In the genomic region with DNA sequence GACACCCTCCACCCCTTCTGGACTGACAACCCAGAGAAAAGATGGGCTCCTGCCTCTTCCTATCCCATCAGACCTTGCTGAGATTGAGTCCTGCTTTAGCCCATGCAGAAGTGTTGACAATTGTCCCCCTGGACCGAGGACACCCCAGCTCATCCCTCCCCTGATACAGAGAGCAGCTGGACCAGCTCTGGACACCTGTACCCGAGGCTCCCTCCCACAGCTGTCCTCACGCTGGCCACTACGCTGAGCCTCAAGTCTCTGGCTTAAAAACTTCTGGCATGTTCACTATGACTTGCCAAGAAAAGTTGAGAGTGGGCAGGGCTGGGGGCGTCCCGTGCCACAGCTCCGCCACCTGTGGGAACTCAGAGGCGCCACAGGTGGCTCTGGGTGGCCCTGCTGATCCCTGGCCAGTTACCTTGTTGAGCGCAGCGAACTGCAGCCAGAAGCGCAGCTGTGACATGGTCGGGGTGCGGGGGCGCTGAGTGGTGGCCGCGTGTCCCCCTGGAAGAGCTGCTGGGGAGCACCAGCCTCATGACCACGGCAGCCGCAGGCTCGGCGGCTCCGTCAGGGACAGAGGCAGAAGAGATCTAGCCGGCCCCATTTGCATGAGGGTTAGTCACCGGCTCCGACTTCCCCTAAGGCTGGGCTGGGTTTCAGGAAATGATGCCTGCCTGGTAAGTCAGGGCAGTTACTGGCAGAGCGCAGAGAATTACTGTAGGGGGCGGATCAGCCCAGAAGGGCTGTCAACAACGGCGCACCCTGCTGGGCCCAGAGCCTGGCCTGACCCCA, we compare ENCODE assay signal across 8 mouse cellular contexts. TPM values are rescaled to one million over a fixed set of nuclear protein-coding genes. Genes with fewer than 3 reads are reported as not detected.
DNase-seq lines count a peak whose midpoint lies in the region; ATAC-seq lines count a peak whose summit lies in the region.

No protein-coding gene starts in this region.

- H3K36me3 ChIP-seq in embryonic facial prominence, embryonic 13.5 days: peaks cover 37% of the 10 kb centered on the region

- H3K9ac ChIP-seq in embryonic facial prominence, embryonic 13.5 days: peak overlapping the region; percentile 33

- 16% methylated on average over 28 of the region's 28 CpGs for WGBS in embryonic facial prominence, embryonic 13.5 days
- 5% methylated on average over 28 of the region's 28 CpGs for WGBS in large intestine, adult 2 months

- intact Hi-C loops in heart, postnatal 10 days (cut with DNase I): loop anchor here (5.0 kb wide), 1 partner anchor 37 kb away; no protein-coding TSS in a partner anchor

- no peaks in the 10 kb centered on the region for H3K27me3 ChIP-seq in embryonic facial prominence, embryonic 13.5 days

- peaks cover 42% of the 10 kb centered on the region for H3K4me1 ChIP-seq in embryonic facial prominence, embryonic 13.5 days

- no peaks in the 10 kb centered on the region for H3K9me3 ChIP-seq in embryonic facial prominence, embryonic 13.5 days

- no peak overlapping the region for H3K4me3 ChIP-seq in embryonic facial prominence, embryonic 13.5 days

- DNase-seq in cerebellum, adult 11-12 months: peak; percentile 60
- DNase-seq in cerebellum, postnatal 4 days (ENCODE audit: low spot score in 2 of 2): no peak
- peak; percentile 96 for DNase-seq in NIH3T3 (ENCODE audit: low read depth)
- peak; percentile 74 to 76 for DNase-seq in heart, postnatal 10 days
- peak; percentile 72 for DNase-seq in large intestine, adult 2 months (ENCODE audit: low read depth, low spot score)
- DNase-seq in lung, postnatal 10 days: peak; percentile 91
- peak; percentile 75 to 82 for DNase-seq in spleen, adult 18-20 months

- ATAC-seq in embryonic facial prominence, embryonic 13.5 days (ENCODE audit: insufficient number of reproducible peaks, insufficient read depth, low FRiP score, low TSS enrichment, low read depth): no peak

- H3K4me2 ChIP-seq in embryonic facial prominence, embryonic 13.5 days: peak overlapping the region; percentile 42

- peak overlapping the region; percentile 12; the same call in 1 of the 2 replicates for H3K27ac ChIP-seq in embryonic facial prominence, embryonic 13.5 days

RNA-seq across cellular contexts. Expression of a gene that starts 28.0 kb away (rescaled TPM):
- polyA plus RNA-seq in embryonic facial prominence, embryonic 13.5 days (2015; fragmentation: Nextera tagmentation; extraction: Ambion mirVana): 445 and 488 TPM in 2 replicates
- total RNA-seq in heart, postnatal 10 days (2021): 100 to 1,000 TPM; 551 to 562 TPM
- 282 and 473 TPM in 2 replicates for polyA plus RNA-seq in large intestine, adult 2 months (2012; rRNA removed)

RNA-seq across cellular contexts. Expression of a gene that starts 30.4 kb away (rescaled TPM):
- 15.8 and 16.1 TPM in 2 replicates for polyA plus RNA-seq in embryonic facial prominence, embryonic 13.5 days (2015; fragmentation: Nextera tagmentation; extraction: Ambion mirVana)
- total RNA-seq in heart, postnatal 10 days (2021): 10 to 100 TPM; 15.1 to 17.6 TPM
- polyA plus RNA-seq in large intestine, adult 2 months (2012; rRNA removed): 67.2 and 91.7 TPM in 2 replicates

RNA-seq across cellular contexts. Expression of a gene that starts 35.4 kb away (rescaled TPM):
- 247 and 265 TPM in 2 replicates for polyA plus RNA-seq in embryonic facial prominence, embryonic 13.5 days (2015; fragmentation: Nextera tagmentation; extraction: Ambion mirVana)
- total RNA-seq in heart, postnatal 10 days (2021): 10 to 100 TPM; 79.0 to 79.1 TPM
- 146 and 172 TPM in 2 replicates for polyA plus RNA-seq in large intestine, adult 2 months (2012; rRNA removed)

RNA-seq across cellular contexts. Expression of a gene that starts 40.6 kb away (rescaled TPM):
- 18.5 and 19.0 TPM in 2 replicates for polyA plus RNA-seq in embryonic facial prominence, embryonic 13.5 days (2015; fragmentation: Nextera tagmentation; extraction: Ambion mirVana)
- 100 to 1,000 TPM; 110 to 112 TPM for total RNA-seq in heart, postnatal 10 days (2021)
- 112 and 115 TPM in 2 replicates for polyA plus RNA-seq in large intestine, adult 2 months (2012; rRNA removed)

RNA-seq across cellular contexts. Expression of a gene that starts 58.6 kb away (rescaled TPM):
- polyA plus RNA-seq in embryonic facial prominence, embryonic 13.5 days (2015; fragmentation: Nextera tagmentation; extraction: Ambion mirVana): 3.9 and 4.6 TPM in 2 replicates
- total RNA-seq in heart, postnatal 10 days (2021): 1 to 10 TPM; 5.0 to 6.1 TPM
- polyA plus RNA-seq in large intestine, adult 2 months (2012; rRNA removed): 33.5 and 42.4 TPM in 2 replicates

Comparison
In these comparisons a context has a peak if more than half of its experiments do, and no peak if none do; other contexts are left out.
1. DNase-seq: peak in cerebellum, adult 11-12 months (single experiment), NIH3T3 (single experiment), heart, postnatal 10 days (2 of 2), large intestine, adult 2 months (single experiment), lung, postnatal 10 days (single experiment) and spleen, adult 18-20 months (2 of 2); none in cerebellum, postnatal 4 days (0 of 2).